Mouse (Mus musculus): ENCODE results near the gene Ctsw.

DNA sequence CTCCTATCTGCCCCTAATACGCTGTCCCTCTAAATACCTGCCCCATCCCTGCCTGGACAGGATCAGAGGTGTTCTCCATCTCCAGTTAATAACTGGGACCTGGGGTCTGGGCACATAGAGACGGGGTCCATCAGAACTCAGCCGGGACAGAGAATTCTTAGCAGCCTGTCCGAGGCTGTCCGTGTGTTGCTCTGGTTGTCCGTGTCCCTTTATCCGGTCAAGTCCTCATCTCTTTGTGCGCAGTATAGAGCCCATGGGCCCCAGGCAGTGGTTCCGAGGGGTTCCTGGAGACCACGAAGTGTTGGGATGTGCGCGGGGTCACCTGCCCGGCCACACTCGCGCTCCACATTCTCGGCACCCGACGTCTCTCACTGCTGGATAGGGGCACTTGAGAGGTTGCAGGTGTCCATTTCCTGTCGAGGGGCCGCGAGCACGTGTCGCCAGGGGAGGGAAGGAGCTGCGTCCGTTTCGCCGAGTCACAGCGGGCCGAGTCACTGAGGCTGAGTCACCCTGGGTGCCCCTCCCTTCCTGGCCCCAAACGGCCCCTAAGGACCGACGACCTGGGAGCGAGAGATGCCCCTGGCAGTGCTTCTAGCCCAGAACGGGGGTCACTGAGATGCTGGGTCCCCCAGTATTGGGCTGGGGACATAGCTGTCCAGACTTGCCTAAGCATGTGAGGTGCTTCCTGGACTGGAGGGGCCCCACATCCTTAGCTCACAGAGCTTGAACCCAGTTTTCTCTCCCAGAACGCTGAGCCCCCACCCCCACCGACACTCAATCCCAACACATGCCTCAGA, 19.8 kb downstream of the Ctsw start:
- TF ChIP-seq CTCF (IDR thresholded peaks at IDR 0.05; ENCODE audit: control insufficient read depth, insufficient read depth, low read length) (no peak), POLR2A (IDR thresholded peaks at IDR 0.05; ENCODE audit: borderline replicate concordance, control insufficient read depth, low read depth, low read length) (no peak)

Measured in bone marrow, adult 2 months (tissue).